Mouse (Mus musculus) T-helper 17 cell (primary cell): ENCODE results near the gene Spn.

Experiments used
- in situ Hi-C, 2 experiments: fragments of 300-600 bp; cut with MboI, MseI; formaldehyde crosslinking; loops; 1 replicate in 1 of 2; 2 replicates in 1 of 2; pipeline ENCODE4 v1.15.1; 2025; ENCODE audit warnings: high pct_unique_total_duplicates in 2 of 2

Gene Spn

GRCm38 (mm10) chr7:127084794-127085193 is 52.8 kb downstream of the Spn start:
- in situ Hi-C loops: no loop called here

- in situ Hi-C loops: no loop called here
These were observed 53.9 kb downstream of the Spn start for GRCm38 (mm10) chr7:127083689-127084088.

DNA sequence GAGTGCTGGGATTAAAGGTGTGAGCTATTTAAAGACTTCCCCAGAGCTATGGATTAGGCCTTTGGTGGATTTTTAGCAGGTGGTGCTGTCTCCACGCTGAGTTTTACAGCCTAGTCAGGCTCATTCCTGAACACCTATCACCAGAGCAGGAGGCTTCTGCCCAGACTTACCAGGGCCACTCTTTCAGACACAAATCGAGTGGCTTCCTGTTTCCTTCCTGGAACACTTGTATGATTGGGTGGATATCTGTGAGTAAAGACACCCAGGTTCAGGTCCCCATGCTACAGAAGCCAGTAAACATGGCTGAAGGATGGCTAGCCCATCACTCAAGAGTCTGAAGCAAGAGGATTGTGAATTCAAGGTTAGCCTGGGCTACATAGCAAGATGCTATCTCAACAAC is 54.6 kb downstream of the Spn start:
- in situ Hi-C loops: no loop called here

- in situ Hi-C loops: no loop called here
These were observed 55.4 kb downstream of the Spn start for GRCm38 (mm10) chr7:127082271-127082670.
